Mouse (Mus musculus): ENCODE results near the gene Traf7.

- no peak for TF ChIP-seq GATA1 (IDR thresholded peaks at IDR 0.05; ENCODE audit: low read length)
- no peak for TF ChIP-seq TAL1 (IDR thresholded peaks at IDR 0.05; ENCODE audit: low read length)
These were observed 56.8 kb downstream of the Traf7 start for GRCm38 (mm10) chr17:24470701-24471527.

All from erythroblast, embryonic 14.5 days (primary cell).